Mouse (Mus musculus): ENCODE data around the gene Hist1h3b. TPM values are rescaled to one million over a fixed set of nuclear protein-coding genes. Genes with fewer than 3 reads are reported as not detected.
"Not testable (repeated sequence)": the region's sequence is repeated elsewhere in the genome, so short reads cannot be mapped to it uniquely, and the experiment has no call there.

The Hist1h3b gene
- total RNA-seq, 2 experiments from 2014 or later = 9.7 to 14.5 TPM

GRCm38 (mm10) chr13:23764324-23765171 is 12.5 kb downstream of the Hist1h3b start:
- intact Hi-C loops (cut with DNase I) = no loop called here
- DNase-seq (ENCODE audit: low spot score in 2 of 2) = no peak

GRCm38 (mm10) chr13:23765172-23765513 is 13.1 kb downstream of the Hist1h3b start:
- intact Hi-C loops (cut with DNase I) = no loop called here
- DNase-seq (ENCODE audit: low spot score in 2 of 2) = no peak

- intact Hi-C loops (cut with DNase I) = no loop called here
- DNase-seq (ENCODE audit: low spot score in 2 of 2) = no peak
These were observed 14.7 kb downstream of the Hist1h3b start for GRCm38 (mm10) chr13:23766772-23767171.

GRCm38 (mm10) chr13:23768834-23769397 is 16.8 kb downstream of the Hist1h3b start:
- intact Hi-C loops (cut with DNase I) = no loop called here

GRCm38 (mm10) chr13:23769613-23770012 is 17.5 kb downstream of the Hist1h3b start, which contains the start of gene Trim38:
Gene Trim38 (plus strand): TSS chr13:23769913.
- DNase-seq (ENCODE audit: low spot score in 2 of 2); intact Hi-C loops (cut with DNase I): not testable (repeated sequence)

More at GRCm38 (mm10) chr13:23768834-23769397, 16.8 kb downstream of the Hist1h3b start:
- DNase-seq (ENCODE audit: low spot score in 2 of 2) = no peak

GRCm38 (mm10) chr13:23772561-23773313 is 20.7 kb downstream of the Hist1h3b start:
- intact Hi-C loops (cut with DNase I) = no loop called here
- DNase-seq (ENCODE audit: low spot score in 2 of 2) = peak; percentile 33 to 42

- intact Hi-C loops (cut with DNase I) = no loop called here
- DNase-seq (ENCODE audit: low spot score in 2 of 2) = no peak
These were observed 26.3 kb downstream of the Hist1h3b start for GRCm38 (mm10) chr13:23778339-23778738.

GRCm38 (mm10) chr13:23779025-23779424 is 27.0 kb downstream of the Hist1h3b start:
- no peak for DNase-seq (ENCODE audit: low spot score in 2 of 2)
- intact Hi-C loops (cut with DNase I) = no loop called here

- peak; percentile 17 to 18 for DNase-seq (ENCODE audit: low spot score in 2 of 2)
- intact Hi-C loops (cut with DNase I) = loop anchor here (5.0 kb wide), 1 partner anchor 505 kb away; no protein-coding TSS in a partner anchor
These were observed 40.5 kb downstream of the Hist1h3b start for GRCm38 (mm10) chr13:23792520-23792919.

GRCm38 (mm10) chr13:23799405-23799804 is 47.3 kb downstream of the Hist1h3b start:
- DNase-seq (ENCODE audit: low spot score in 2 of 2) = no peak
- intact Hi-C loops (cut with DNase I) = no loop called here

Small RNAs within 50 kb of the gene (microRNA-seq; reads per million reads assigned to microRNA genes)
- not detected for gene Gm44314
- gene Gm44484 = not detected

Other genes with a start within 250 kb of the Hist1h3b start
- gene Hist1h4h, start 221.2 kb upstream of the Hist1h3b start, total RNA-seq (2021) = 100 to 1,000 TPM; 319 to 326 TPM
- gene Hist1h2af, start 218.4 kb upstream of the Hist1h3b start, total RNA-seq (2021) = 1 to 10 TPM; 6.2 to 7.0 TPM
- 1 to 10 TPM; 3.6 to 4.6 TPM for gene Hist1h3g, start 216.8 kb upstream of the Hist1h3b start, total RNA-seq (2021)
- gene Hist1h2bh, start 208.9 kb upstream of the Hist1h3b start, total RNA-seq (2021) = 1 to 10 TPM in 1 of 2 experiments, under 1 TPM in 1; 0.79 to 1.2 TPM
- gene Hist1h3f, start 208.2 kb upstream of the Hist1h3b start, total RNA-seq (2021) = 10 to 100 TPM; 17.9 to 18.2 TPM
- gene Hist1h4f, start 200.6 kb upstream of the Hist1h3b start, total RNA-seq (2021) = 100 to 1,000 TPM; 173 to 184 TPM
- gene Hist1h1d, start 199.0 kb upstream of the Hist1h3b start, total RNA-seq (2021) = 1 to 10 TPM; 4.7 to 6.5 TPM
- gene Hist1h3e, start 189.9 kb upstream of the Hist1h3b start, total RNA-seq (2021) = 10 to 100 TPM; 46.6 to 51.6 TPM
- gene Hist1h2ae, start 181.0 kb upstream of the Hist1h3b start, total RNA-seq (2021) = 1 to 10 TPM; 6.2 to 7.8 TPM
- 10 to 100 TPM; 86.3 to 99.7 TPM for gene Hist1h2bg, start 180.9 kb upstream of the Hist1h3b start, total RNA-seq (2021)
- 10 to 100 TPM; 20.6 to 28.9 TPM for gene Hist1h2bf, start 178.1 kb upstream of the Hist1h3b start, total RNA-seq (2021)
- 1 to 10 TPM; 3.1 to 8.2 TPM for gene Hist1h2ad, start 177.9 kb upstream of the Hist1h3b start, total RNA-seq (2021)
- 10 to 100 TPM in 1 of 2 experiments, 1 to 10 TPM in 1; 7.7 to 10.8 TPM for gene Hist1h3d, start 176.5 kb upstream of the Hist1h3b start, total RNA-seq (2021)
- gene Hist1h4d, start 170.7 kb upstream of the Hist1h3b start, total RNA-seq (2021) = 100 to 1,000 TPM; 160 to 166 TPM
- 1 to 10 TPM; 7.0 to 7.4 TPM for gene Hist1h2be, start 131.1 kb upstream of the Hist1h3b start, total RNA-seq (2021)
- 10 to 100 TPM; 70.8 to 73.2 TPM for gene Hist1h1e, start 129.7 kb upstream of the Hist1h3b start, total RNA-seq (2021)
- gene Hist1h2ac, start 68.3 kb upstream of the Hist1h3b start, total RNA-seq (2021) = 1 to 10 TPM; 2.5 to 2.9 TPM
- 10 to 100 TPM; 32.1 to 33.8 TPM for gene Hist1h2bc, start 68.1 kb upstream of the Hist1h3b start, total RNA-seq (2021)
- gene Hist1h1t, start 56.5 kb upstream of the Hist1h3b start, total RNA-seq (2021) = not detected
- gene Hist1h4c, start 53.8 kb upstream of the Hist1h3b start, total RNA-seq (2021) = 100 to 1,000 TPM; 107 to 117 TPM
- 1 to 10 TPM; 2.4 to 3.7 TPM for gene Hfe, start 41.4 kb upstream of the Hist1h3b start, total RNA-seq (2021)
- 10 to 100 TPM; 68.2 to 74.7 TPM for gene Hist1h1c, start 13.5 kb upstream of the Hist1h3b start, total RNA-seq (2021)
- gene Hist1h3c, start 6.7 kb upstream of the Hist1h3b start, total RNA-seq (2021) = 1 to 10 TPM; 1.9 to 2.6 TPM
- 10 to 100 TPM; 17.9 to 19.8 TPM for gene Hist1h2bb, start 5.5 kb upstream of the Hist1h3b start, total RNA-seq (2021)
- 10 to 100 TPM; 28.3 to 44.5 TPM for gene Hist1h2ab, start 1.1 kb upstream of the Hist1h3b start, total RNA-seq (2021)
- 10 to 100 TPM; 87.5 to 90.3 TPM for gene Hist1h4b, start 4.7 kb downstream of the Hist1h3b start, total RNA-seq (2021)
- 10 to 100 TPM; 62.2 to 71.7 TPM for gene Hist1h4a, start 9.0 kb downstream of the Hist1h3b start, total RNA-seq (2021)
- gene Hist1h3a, start 10.1 kb downstream of the Hist1h3b start, total RNA-seq (2021) = 10 to 100 TPM; 41.3 to 42.8 TPM
- 10 to 100 TPM; 26.1 to 28.4 TPM for gene Hist1h1a, start 11.4 kb downstream of the Hist1h3b start, total RNA-seq (2021)
- gene Trim38, start 17.6 kb downstream of the Hist1h3b start, total RNA-seq (2021) = not detected
- not detected for gene Slc17a2, start 54.7 kb downstream of the Hist1h3b start, total RNA-seq (2021)
- not detected for gene Slc17a3, start 87.2 kb downstream of the Hist1h3b start, total RNA-seq (2021)
- not detected for gene Slc17a1, start 115.5 kb downstream of the Hist1h3b start, total RNA-seq (2021)
- gene Slc17a4, start 162.7 kb downstream of the Hist1h3b start, total RNA-seq (2021) = not detected
- gene Hist1h2ba, start 181.9 kb downstream of the Hist1h3b start, total RNA-seq (2021) = not detected
- not detected for gene Hist1h2aa, start 182.2 kb downstream of the Hist1h3b start, total RNA-seq (2021)
- 1 to 10 TPM in 1 of 2 experiments, not detected in 1; 1.0 TPM for gene Scgn, start 238.9 kb downstream of the Hist1h3b start, total RNA-seq (2021)